ENCODE assay signal across 23 mouse cellular contexts in the genomic region with DNA sequence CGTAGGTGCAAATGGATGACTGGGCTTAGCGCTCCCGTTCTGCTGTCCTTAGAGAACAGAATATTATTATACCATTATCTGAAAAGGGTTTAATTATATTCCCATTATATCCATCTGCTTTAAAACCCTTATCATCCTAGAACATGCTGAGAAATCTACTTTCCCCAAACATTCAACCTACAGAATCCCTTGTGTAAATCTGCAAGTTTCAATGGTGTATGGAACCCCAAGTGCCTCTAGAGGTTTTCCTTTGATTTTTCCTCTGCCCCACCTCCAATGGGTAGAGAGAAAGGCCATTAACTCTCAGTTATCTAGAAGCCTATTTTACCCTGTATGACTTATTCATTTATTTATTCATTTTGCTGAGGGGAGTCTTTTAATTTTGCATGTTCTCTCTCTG.
"Had no signal": no experiment of that assay in that cellular context is flagged by ENCODE, and none has a peak within 500 bp of the region (broad histone marks: within the 10 kb centered on the region; RNA-seq: fewer than 3 reads in every experiment).

No protein-coding gene starts in this region.

- H3K4me2 ChIP-seq: heart, embryonic 12.5 days; hindbrain, embryonic 12.5 days; hindbrain, embryonic 14.5 days; kidney, embryonic 15.5 days; limb, embryonic 13.5 days; limb, embryonic 15.5 days had no signal

- ATAC-seq: hindbrain, embryonic 16.5 days; intestine, embryonic 16.5 days had no signal

- H3K36me3 ChIP-seq: heart, embryonic 10.5 days; heart, embryonic 12.5 days; hindbrain, embryonic 10.5 days; hindbrain, embryonic 12.5 days; kidney, embryonic 15.5 days; limb, embryonic 13.5 days; limb, embryonic 15.5 days had no signal

- H3K4me3 ChIP-seq: heart, embryonic 10.5 days; heart, embryonic 12.5 days; hindbrain, embryonic 10.5 days; hindbrain, embryonic 12.5 days; kidney, embryonic 15.5 days; limb, embryonic 13.5 days; limb, embryonic 15.5 days had no signal

- H3K4me1 ChIP-seq: heart, embryonic 10.5 days; heart, embryonic 12.5 days; hindbrain, embryonic 10.5 days; hindbrain, embryonic 12.5 days; kidney, embryonic 15.5 days; limb, embryonic 13.5 days; limb, embryonic 15.5 days had no signal

- H3K27me3 ChIP-seq: heart, embryonic 12.5 days; hindbrain, embryonic 12.5 days; kidney, embryonic 15.5 days; limb, embryonic 13.5 days; limb, embryonic 15.5 days had no signal

- H3K27ac ChIP-seq: heart, embryonic 10.5 days; hindbrain, embryonic 10.5 days; hindbrain, embryonic 12.5 days; hindbrain, embryonic 14.5 days; kidney, embryonic 15.5 days; kidney, postnatal 0 days; limb, embryonic 13.5 days; limb, embryonic 15.5 days had no signal

- H3K9me3 ChIP-seq: heart, embryonic 10.5 days; heart, embryonic 12.5 days; hindbrain, embryonic 10.5 days; hindbrain, embryonic 12.5 days; kidney, embryonic 15.5 days; limb, embryonic 13.5 days; limb, embryonic 15.5 days had no signal

- DNase-seq: gastrocnemius, postnatal 14 days; heart, adult 18-20 months; heart, postnatal 10 days; heart, postnatal 4 days; kidney, adult 11 months; kidney, adult 2 months; kidney, adult 9 months; kidney, postnatal 14 days; kidney, postnatal 36 days; layer of hippocampus, adult 9-11 months; layer of hippocampus, postnatal 36 days; left cerebral cortex, postnatal 4 days had no signal

- H3K9ac ChIP-seq: heart, embryonic 12.5 days; hindbrain, embryonic 12.5 days; hindbrain, embryonic 14.5 days; kidney, embryonic 15.5 days; limb, embryonic 13.5 days; limb, embryonic 15.5 days had no signal
